Mouse (Mus musculus) cerebellum, adult 11-12 months (tissue): Measurements from ENCODE around the gene Ube2q1.

ENCODE experiments used
- DNase-seq: peaks from one replicate; pipeline ENCODE4 v3.0.0; 2022

Gene Ube2q1

GRCm38 (mm10) chr3:89821548-89822480, 48.4 kb downstream of the Ube2q1 start:
- DNase-seq, result no peak

GRCm38 (mm10) chr3:89823594-89823993, 50.2 kb downstream of the Ube2q1 start:
- no peak for DNase-seq

- DNase-seq, result no peak
Observed at GRCm38 (mm10) chr3:89826295-89826694, 52.9 kb downstream of the Ube2q1 start.

- DNase-seq, result no peak
Observed at GRCm38 (mm10) chr3:89830815-89831591, 57.6 kb downstream of the Ube2q1 start, which contains the start of gene She. Gene She, plus strand, starts transcription at chr3:89831370.
